Mouse (Mus musculus) heart, postnatal 10 days (tissue): ENCODE results near the gene Ppy. TPM values are rescaled to one million over a fixed set of nuclear protein-coding genes. Genes with fewer than 3 reads are reported as not detected.
A peak's percentile ranks its signal among the peaks of the same experiment; 100 is the strongest.

ENCODE experiments used
- DNase-seq, 2 experiments: peaks; one replicate each; pipeline ENCODE4 v3.0.0; 2021
- intact Hi-C: fragments of 180-260 bp; cut with DNase I; formaldehyde crosslinking; loops from one replicate; pipeline ENCODE4 v1.15.1; 2025
- total RNA-seq, 2 experiments: library from RNA; stranded (reverse); gene quantifications; 2 replicates each; pipeline ENCODE4 v1.2.3; 2021

Ppy gene
- total RNA-seq, 2 experiments from 2014 or later = not detected

- DNase-seq = peak; percentile 58 to 78
- intact Hi-C loops = loop anchor here (2.0 kb wide), 1 partner anchor 28 kb away; no protein-coding TSS in a partner anchor
These were observed 11.9 kb downstream of the Ppy start for GRCm38 (mm10) chr11:102089088-102089808.

DNA sequence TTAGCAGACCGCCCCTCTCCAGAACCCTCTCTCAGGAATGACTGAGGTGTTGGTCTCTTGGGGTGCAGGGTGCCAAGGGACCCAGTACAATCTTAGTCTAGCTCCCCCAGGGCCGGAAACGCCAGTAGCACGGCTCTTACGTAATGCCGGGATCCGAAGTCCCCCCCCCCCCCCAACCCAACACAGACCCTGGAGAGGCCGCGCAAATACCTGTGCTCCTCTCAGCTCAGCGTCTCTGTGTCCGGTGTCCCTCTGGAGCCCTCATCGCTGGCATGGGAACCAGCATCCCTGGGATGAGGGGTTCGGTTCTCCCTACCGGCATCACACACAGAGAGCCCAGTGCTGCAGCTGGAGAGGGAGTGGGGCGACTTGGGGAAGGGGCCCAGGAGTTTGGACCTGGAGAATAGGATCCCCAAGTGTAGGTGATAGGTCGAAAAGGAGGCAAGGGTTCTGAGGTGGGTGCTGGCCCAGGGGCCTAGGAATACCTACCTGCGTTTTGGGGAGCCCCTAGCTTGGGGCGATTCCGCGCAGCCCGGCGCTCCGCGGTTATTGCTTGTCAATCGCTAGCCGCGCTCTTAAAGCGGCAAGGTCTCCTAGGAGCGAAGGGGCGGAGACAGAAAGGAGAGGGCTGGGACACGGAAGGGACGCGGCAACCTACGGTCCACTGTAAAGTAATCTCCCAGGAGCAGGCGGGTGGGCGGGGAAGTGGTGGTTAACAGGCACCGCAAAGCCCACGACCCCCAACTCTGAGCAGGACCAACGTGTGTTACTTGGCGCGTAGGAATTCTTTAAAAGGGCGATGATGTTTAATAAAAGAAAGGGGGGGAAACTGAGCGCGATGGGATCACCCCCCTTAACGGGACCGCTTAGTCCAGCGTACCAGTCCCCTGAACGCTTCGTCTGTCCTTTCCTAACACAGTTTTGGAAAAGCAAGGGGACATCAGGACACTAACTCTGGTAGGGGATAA lies 12.9 kb downstream of the Ppy start, which contains the start of gene Mpp2:
Mpp2 (minus strand) TSS at position 585 of the 968 bp plus-strand sequence.
- peak; percentile 71 to 72 for DNase-seq
- intact Hi-C loops = loop anchor here (2.0 kb wide), 1 partner anchor 27 kb away; no protein-coding TSS in a partner anchor

GRCm38 (mm10) chr11:102087081-102087751 lies 13.9 kb downstream of the Ppy start:
- intact Hi-C loops = no loop called here
- DNase-seq = peak; percentile 60 to 74

DNA sequence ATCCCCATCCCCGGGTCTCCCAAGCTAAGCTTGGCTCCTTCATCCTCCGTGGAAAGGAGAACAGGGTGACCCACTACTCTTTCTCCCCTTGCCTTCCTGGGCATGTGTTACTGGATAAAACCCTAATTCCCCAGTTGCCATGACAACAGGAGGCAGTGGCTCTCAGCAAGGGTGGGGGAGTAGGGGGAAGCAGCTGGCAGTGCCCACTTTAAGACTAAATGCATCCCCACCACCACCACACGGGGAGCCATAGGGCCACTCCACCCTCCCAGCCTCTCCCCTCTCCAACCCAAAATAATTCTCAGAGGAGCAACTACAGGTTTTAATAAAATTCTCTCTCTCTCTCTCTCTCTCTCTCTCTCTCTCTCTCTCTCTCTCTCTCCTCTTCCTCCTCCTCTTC lies 14.8 kb downstream of the Ppy start:
- intact Hi-C loops = no loop called here
- DNase-seq = no peak

- intact Hi-C loops = no loop called here
- no peak for DNase-seq
These were observed 17.0 kb downstream of the Ppy start for GRCm38 (mm10) chr11:102084159-102084558.

GRCm38 (mm10) chr11:102083193-102083592 lies 17.9 kb downstream of the Ppy start:
- DNase-seq = no peak
- intact Hi-C loops = no loop called here

DNA sequence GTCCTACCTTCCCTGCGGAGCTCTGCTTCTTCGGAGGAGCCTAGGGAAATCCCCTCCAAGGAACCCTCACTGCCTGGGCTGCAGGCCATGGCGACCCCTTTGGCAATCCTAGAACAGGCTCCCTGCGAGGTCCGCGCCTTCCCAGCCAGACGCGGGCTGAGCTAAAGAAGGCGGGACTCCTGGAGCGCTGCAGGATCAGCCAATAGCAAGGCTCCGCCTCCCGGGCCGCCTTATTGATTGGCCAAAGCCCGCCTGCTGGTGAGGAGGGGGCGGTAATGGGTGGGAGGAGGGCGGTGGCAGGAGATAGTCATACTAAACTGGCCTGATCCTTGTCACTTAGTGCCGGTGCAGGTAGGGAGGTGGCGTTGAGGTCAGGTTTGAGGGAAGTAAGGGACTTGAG lies 18.8 kb downstream of the Ppy start:
- intact Hi-C loops = no loop called here
- DNase-seq = peak; percentile 67 to 68

DNA sequence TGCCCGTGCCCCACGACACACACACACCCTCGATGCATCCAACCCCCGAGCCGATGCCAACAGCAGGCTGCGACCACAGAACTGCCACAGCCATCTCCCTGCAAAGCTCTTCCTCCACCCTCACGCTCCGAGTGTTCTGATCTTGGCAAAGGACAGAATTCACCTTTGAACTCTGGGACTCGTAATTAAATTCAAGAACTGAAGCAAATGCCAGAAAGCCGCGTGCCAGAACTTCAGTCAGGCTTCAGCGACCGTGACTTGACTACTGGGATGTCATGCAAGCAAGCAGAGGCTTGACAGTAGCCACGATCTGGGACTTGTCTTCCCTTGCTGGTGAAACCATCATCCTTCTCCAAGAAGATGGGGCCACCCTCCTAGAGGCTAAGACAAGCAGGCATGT lies 27.4 kb downstream of the Ppy start:
- DNase-seq = no peak
- intact Hi-C loops = no loop called here

GRCm38 (mm10) chr11:102072729-102073128 lies 28.4 kb downstream of the Ppy start:
- intact Hi-C loops = no loop called here
- DNase-seq = no peak

- intact Hi-C loops = no loop called here
- no peak for DNase-seq
These were observed 30.7 kb downstream of the Ppy start for GRCm38 (mm10) chr11:102070426-102070825.

DNA sequence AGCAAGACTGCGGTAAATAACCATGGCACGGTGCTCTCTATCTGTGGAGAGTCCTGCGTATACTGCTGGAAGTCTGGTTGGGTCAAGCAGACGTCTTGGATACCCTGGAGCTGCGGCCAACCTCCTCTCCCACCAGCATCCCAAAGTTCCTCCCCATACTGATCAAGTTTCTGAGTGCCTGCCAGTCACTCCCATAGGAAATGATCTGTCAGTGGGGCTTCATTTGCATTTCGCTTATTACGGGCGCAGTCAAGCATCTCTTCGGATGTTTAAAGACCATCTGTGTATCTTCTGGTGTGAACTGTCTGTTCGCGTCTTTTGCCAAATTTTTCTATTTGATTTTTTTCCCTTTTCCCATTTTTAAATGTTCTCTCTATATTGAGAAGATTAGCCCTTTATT lies 31.5 kb downstream of the Ppy start:
- DNase-seq = no peak
- intact Hi-C loops = no loop called here

- intact Hi-C loops = no loop called here
These were observed 32.1 kb downstream of the Ppy start for GRCm38 (mm10) chr11:102068969-102069368.

GRCm38 (mm10) chr11:102063076-102063475 lies 38.0 kb downstream of the Ppy start:
- intact Hi-C loops = loop anchor here (2.0 kb wide), 1 partner anchor 34 kb away; no protein-coding TSS in a partner anchor

More at GRCm38 (mm10) chr11:102068969-102069368, 32.1 kb downstream of the Ppy start:
- no peak for DNase-seq

DNA sequence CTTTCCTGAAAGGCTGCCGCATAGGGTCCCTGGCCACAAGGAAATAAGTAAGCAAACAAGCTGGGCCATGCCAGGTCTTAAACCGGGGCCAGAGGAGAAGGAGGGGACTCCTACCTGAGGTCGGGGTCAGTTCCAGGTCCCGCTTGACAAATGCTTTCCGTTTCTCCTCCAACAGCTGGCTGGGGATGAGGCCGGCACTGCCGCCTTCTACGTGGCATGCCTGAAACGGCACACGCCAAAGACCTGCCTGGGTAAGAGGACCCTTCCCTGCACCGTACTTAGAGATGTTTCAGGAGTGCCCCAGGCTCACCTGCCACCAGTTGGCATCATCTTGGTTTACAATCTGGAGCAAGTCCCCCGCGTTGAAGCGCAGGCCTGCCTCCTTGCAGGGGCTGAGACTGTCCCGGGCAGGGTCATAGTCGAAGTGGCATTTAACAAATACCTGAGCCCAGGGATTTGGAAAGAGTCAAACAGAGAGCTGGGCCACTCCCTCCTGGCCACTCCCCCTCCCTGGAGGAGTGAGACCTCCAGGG lies 39.1 kb downstream of the Ppy start:
- intact Hi-C loops = loop anchor here (1.0 to 2.0 kb wide), 4 partner anchors 27 to 76 kb away; partner anchors contain the start of gene Mpp2
- no peak for DNase-seq

More at GRCm38 (mm10) chr11:102063076-102063475, 38.0 kb downstream of the Ppy start:
- no peak for DNase-seq

DNA sequence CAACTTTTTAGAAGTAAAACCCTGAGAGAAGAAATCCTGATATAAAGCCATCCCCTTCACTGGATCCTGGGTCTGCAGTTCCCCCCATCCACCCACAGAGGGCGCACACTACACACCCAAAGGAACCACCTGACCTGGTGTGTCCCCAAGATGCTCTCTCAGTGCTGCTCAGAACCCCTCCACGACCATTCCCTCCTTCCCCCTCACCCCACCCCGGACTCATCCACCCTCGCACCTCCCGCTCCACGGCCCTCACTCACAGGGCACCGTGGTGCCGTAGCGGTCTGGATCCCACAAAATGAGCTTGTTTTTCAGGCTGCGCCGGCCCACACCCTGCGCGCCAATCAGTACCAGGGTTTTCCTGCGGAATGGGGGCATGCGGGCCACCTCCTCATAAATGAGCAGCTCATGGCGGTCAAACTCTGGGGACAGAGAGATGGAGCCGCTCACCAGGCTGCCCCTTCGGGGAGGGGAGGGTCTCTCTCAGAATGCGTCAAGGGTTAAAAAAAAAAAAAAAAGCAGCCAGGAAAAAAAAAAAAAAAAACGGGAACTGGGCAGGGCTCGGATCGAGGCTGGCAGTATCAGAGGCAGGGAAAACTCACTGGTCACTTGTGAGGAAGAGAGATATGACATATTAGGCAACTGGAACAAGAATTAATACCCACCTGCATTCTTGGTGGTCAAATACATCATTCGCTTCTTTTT lies 39.7 kb downstream of the Ppy start:
- intact Hi-C loops = loop anchor here (1.0 to 2.0 kb wide), 3 partner anchors 27 to 77 kb away; partner anchors contain the start of gene Mpp2
- peak; percentile 78 to 88 for DNase-seq

GRCm38 (mm10) chr11:102053847-102054246 lies 47.3 kb downstream of the Ppy start:
- intact Hi-C loops = no loop called here
- peak in 1 of 2 experiments; percentile 73 for DNase-seq

- DNase-seq = peak; percentile 59 to 66
- intact Hi-C loops = no loop called here
These were observed 47.9 kb downstream of the Ppy start for GRCm38 (mm10) chr11:102053183-102053582.

GRCm38 (mm10) chr11:102052697-102053096 lies 48.4 kb downstream of the Ppy start:
- no peak for DNase-seq
- intact Hi-C loops = no loop called here

DNA sequence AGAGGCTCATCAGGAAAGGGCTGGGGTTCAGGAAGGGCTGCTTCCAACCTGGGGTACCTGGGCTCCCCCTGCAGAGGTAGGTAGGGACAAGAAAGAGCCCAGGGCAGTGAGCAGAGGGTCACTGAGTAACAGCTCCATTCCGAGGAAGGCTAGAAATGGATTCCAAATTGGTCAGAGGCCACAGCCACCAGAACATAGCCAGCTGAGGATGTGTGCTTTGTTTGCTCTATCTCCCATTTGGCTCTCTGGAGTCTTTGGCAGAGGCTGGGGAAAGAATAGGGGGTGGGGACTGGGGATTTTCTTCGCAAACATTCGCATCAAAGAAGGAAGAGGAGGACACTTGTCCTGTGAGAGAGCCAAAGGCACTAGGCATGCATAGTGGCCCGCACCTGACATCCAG lies 49.2 kb downstream of the Ppy start:
- intact Hi-C loops = no loop called here
- peak; percentile 59 to 65 for DNase-seq

- intact Hi-C loops = no loop called here
- DNase-seq = peak; percentile 75 to 83
These were observed 49.6 kb downstream of the Ppy start for GRCm38 (mm10) chr11:102051541-102051940.
